Mouse (Mus musculus) erythroblast, embryonic 14.5 days (primary cell): ENCODE data around the gene Hbb-bh1.

Experiments used
- GATA1 ChIP-seq: IDR thresholded peaks from 2 replicates; pipeline ENCODE4 v1.6.1; 2012; ENCODE audit warnings: low read length, inconsistent platforms, mixed read lengths
- TAL1 ChIP-seq: IDR thresholded peaks from 3 replicates; pipeline ENCODE4 v1.6.1; 2012; ENCODE audit warnings: low read length, inconsistent platforms, mixed read lengths

GRCm38 (mm10) chr7:103812174-103812573, 30.8 kb downstream of the Hbb-bh1 start:
- TF ChIP-seq TAL1 (no peak), GATA1 (no peak; the same call in 1 of the 2 replicates)
